Mouse (Mus musculus) liver, embryonic 16.5 days (tissue): ENCODE data around the gene C130026I21Rik. TPM values are rescaled to one million over a fixed set of nuclear protein-coding genes. Genes with fewer than 3 reads are reported as not detected.
"Not testable (repeated sequence)": the region's sequence is repeated elsewhere in the genome, so short reads cannot be mapped to it uniquely, and the experiment has no call there.

Source experiments
- ATAC-seq: fragments of 200-750 bp; cut with Nextera tagmentation; 2 replicates; pipeline ENCODE4 v1.8.0; 2017; ENCODE audit warnings: low read depth, mild to moderate bottlenecking, moderate number of reproducible peaks, moderate library complexity
- H3K27ac ChIP-seq: fragments of 300-500 bp; sonication (generic); 2 replicates; pipeline ENCODE4 v1.5.1; 2014; ENCODE audit warnings: mild to moderate bottlenecking, low read length
- H3K27me3 ChIP-seq: fragments of 300-500 bp; sonication (generic); 2 replicates; pipeline ENCODE4 v1.6.1; 2014; ENCODE audit warnings: low read depth, low read length, mixed read lengths; ENCODE audit not compliant: control insufficient read depth, insufficient read depth
- H3K36me3 ChIP-seq: fragments of 300-500 bp; sonication (generic); 2 replicates; pipeline ENCODE4 v1.6.1; 2014; ENCODE audit warnings: mild to moderate bottlenecking; ENCODE audit not compliant: control insufficient read depth, insufficient read depth
- H3K4me1 ChIP-seq: fragments of 300-500 bp; sonication (generic); 2 replicates; pipeline ENCODE4 v1.6.1; 2014; ENCODE audit warnings: low read depth, low read length, mixed read lengths; ENCODE audit not compliant: control insufficient read depth
- H3K4me2 ChIP-seq: fragments of 300-500 bp; sonication (generic); 2 replicates; pipeline ENCODE4 v1.6.1; 2014; ENCODE audit warnings: low read depth, low read length, mixed read lengths
- H3K4me3 ChIP-seq: fragments of 300-500 bp; sonication (generic); 2 replicates; pipeline ENCODE4 v1.5.1; 2014; ENCODE audit warnings: low read depth, mild to moderate bottlenecking, low read length
- H3K9ac ChIP-seq: fragments of 300-500 bp; sonication (generic); 2 replicates; pipeline ENCODE4 v1.6.1; 2014; ENCODE audit warnings: low read depth, low read length
- H3K9me3 ChIP-seq: fragments of 300-500 bp; sonication (generic); replicated peaks from 2 replicates; pipeline ENCODE4 v1.6.1; 2016; ENCODE audit warnings: low read length; ENCODE audit not compliant: control insufficient read depth
- WGBS: fragments of 180-500 bp; shearing (Covaris S2); extraction: QIAGEN DNeasy Blood & Tissue Kit; methylation state at CpG from one replicate; pipeline ENCODE4 v1.1.7; 2014; ENCODE audit not compliant: insufficient replicate concordance; 5-methylcytosine and 5-hydroxymethylcytosine counted together
- polyA plus RNA-seq: library from polyadenylated mRNA; unstranded; fragments of >200 nt; fragmentation: Nextera tagmentation; extraction: Ambion mirVana; gene quantifications from 2 replicates; pipeline ENCODE4 v1.2.1, GENCODE M21; 2015

Gene C130026I21Rik
- polyA plus RNA-seq, 1 experiment from 2014 or later: 0.27 TPM

DNA sequence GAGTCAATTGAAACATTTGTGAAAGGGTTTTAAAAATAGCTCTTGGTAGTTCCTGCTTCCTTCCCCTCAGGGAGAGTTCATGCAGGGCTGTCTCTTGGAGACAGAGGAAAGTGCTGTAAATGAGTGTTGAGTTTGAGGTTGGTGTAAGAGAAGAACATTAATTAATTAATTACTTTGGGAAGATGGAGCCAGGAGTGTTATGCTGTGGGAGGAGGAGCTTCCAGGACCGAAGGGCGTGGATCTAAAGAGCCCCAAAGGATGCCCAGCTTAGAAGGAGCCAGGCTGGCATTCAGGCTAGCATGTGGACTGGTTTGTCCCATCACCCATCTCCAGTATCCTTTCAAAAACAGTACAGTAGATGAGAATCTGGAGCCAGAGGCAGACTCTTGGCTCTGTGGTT lies 277.1 kb downstream of the C130026I21Rik start:
- ATAC-seq: not testable (repeated sequence)

GRCm38 (mm10) chr1:84992827-84993226 lies 277.5 kb downstream of the C130026I21Rik start:
- not testable (repeated sequence) for H3K9ac ChIP-seq, H3K4me3 ChIP-seq, H3K36me3 ChIP-seq, H3K9me3 ChIP-seq, H3K4me1 ChIP-seq, H3K4me2 ChIP-seq, H3K27me3 ChIP-seq, ATAC-seq, H3K27ac ChIP-seq
- WGBS: no CpG with 5 or more reads among the region's 3 CpGs

More for the DNA sequence above, 277.1 kb downstream of the C130026I21Rik start:
- H3K4me2 ChIP-seq, H3K27ac ChIP-seq, H3K9ac ChIP-seq, H3K9me3 ChIP-seq, H3K27me3 ChIP-seq, H3K4me3 ChIP-seq, H3K4me1 ChIP-seq, H3K36me3 ChIP-seq: not testable (repeated sequence)
- WGBS: no CpG with 5 or more reads among the region's 2 CpGs

DNA sequence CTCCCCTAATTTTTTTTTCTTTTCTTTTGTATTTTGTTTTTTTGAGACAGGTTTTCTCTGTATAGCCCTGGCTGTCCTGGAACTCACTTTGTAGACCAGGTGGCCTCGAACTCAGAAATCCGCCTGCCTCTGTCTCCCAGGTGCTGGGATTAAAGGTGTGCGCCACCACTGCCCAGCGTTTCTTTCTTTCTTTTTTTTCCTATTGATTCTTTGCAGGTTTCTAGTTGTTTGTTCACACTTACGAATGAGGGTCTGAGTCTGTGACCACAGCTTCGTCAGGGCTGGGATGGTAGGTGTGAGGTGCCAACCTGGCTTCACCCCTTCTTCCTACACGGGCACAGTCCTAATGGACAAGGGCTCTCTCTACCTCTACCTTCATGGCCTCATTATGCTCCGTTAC lies 281.3 kb downstream of the C130026I21Rik start:
- not testable (repeated sequence) for H3K27me3 ChIP-seq, ATAC-seq, H3K9ac ChIP-seq, H3K4me2 ChIP-seq, H3K4me1 ChIP-seq, H3K36me3 ChIP-seq, H3K9me3 ChIP-seq, H3K4me3 ChIP-seq, H3K27ac ChIP-seq
- WGBS: 59% methylated on average over 7 of the region's 8 CpGs

GRCm38 (mm10) chr1:84987729-84988128 lies 282.6 kb downstream of the C130026I21Rik start:
- not testable (repeated sequence) for ATAC-seq, H3K27me3 ChIP-seq, H3K9me3 ChIP-seq, H3K36me3 ChIP-seq, H3K4me3 ChIP-seq, H3K4me1 ChIP-seq, H3K4me2 ChIP-seq, H3K9ac ChIP-seq, H3K27ac ChIP-seq
- WGBS: 60% methylated on average over 7 of the region's 8 CpGs

DNA sequence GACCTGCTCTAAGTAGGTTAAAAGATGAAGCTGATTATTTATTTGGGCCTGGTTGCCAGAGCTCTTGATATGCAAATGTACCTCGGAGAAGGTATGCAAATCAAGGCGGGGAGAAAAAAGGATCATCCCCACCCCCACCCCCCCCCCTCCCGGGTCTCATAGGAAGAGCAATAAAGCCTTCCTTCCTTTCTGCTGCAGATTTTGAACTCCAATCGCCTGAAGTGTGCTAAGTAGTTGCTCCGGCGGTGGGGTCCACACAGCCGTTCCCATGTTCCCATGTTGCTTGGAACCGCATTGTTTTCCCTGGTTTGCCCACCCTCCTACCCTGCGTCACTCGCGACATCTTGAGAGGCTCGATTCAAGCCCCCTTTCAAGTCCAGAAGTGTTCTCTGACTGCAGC lies 308.6 kb downstream of the C130026I21Rik start:
- not testable (repeated sequence) for H3K27ac ChIP-seq, H3K4me2 ChIP-seq, ATAC-seq, H3K9me3 ChIP-seq, H3K9ac ChIP-seq, H3K36me3 ChIP-seq, H3K4me1 ChIP-seq, H3K4me3 ChIP-seq, H3K27me3 ChIP-seq
- WGBS: 12% methylated on average over 12 of the region's 12 CpGs

GRCm38 (mm10) chr1:84957713-84958112 lies 312.7 kb downstream of the C130026I21Rik start:
- not testable (repeated sequence) for H3K4me2 ChIP-seq, H3K36me3 ChIP-seq, H3K9ac ChIP-seq, ATAC-seq, H3K9me3 ChIP-seq, H3K27ac ChIP-seq, H3K4me3 ChIP-seq, H3K27me3 ChIP-seq, H3K4me1 ChIP-seq
- 58% methylated on average over 4 of the region's 4 CpGs for WGBS

GRCm38 (mm10) chr1:84956771-84957170 lies 313.6 kb downstream of the C130026I21Rik start:
- not testable (repeated sequence) for H3K4me3 ChIP-seq, H3K4me1 ChIP-seq, H3K27me3 ChIP-seq, ATAC-seq, H3K9me3 ChIP-seq, H3K9ac ChIP-seq, H3K27ac ChIP-seq, H3K4me2 ChIP-seq, H3K36me3 ChIP-seq
- WGBS: 73% methylated on average over 3 of the region's 3 CpGs

DNA sequence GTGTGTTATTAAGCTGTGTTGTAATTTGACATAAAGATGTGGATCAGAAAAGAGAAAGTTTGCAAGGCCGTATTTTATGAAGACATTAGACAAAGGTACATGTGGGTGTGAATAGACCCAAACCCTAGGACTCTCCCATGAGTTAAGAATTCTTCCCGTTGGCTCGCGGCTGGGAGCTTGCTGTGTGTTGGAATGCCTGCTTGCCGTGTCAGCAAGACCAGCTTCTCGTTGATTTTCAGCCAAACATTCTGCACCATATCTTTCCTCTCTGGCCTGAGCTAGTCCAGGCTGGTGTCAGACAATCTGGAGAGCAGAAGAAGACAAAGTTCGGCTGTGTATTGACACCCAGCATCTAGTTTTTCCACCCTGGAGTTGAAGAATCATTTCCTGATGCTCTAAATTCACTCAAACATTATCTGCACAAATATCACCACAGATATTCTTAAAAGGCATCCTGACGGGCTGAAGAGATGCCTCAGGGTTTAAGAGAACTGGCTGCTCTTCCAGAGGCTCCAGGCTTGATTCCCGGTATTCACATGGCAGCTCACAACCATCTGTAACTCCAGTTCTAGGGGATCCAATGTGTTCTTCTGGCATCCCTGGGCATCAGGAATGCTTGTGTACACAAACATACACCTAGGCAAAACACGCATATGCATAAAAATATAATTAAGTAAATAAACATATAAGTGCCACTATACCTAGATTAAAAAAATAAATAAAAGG lies 317.7 kb downstream of the C130026I21Rik start:
- H3K9me3 ChIP-seq: no peaks in the 10 kb centered on the region
- H3K27me3 ChIP-seq: no peaks in the 10 kb centered on the region
- no peak overlapping the region for H3K4me3 ChIP-seq
- no peaks in the 10 kb centered on the region for H3K36me3 ChIP-seq
- no peaks in the 10 kb centered on the region for H3K4me1 ChIP-seq
- H3K9ac ChIP-seq: no peak overlapping the region
- no peak overlapping the region for H3K27ac ChIP-seq
- 63% methylated on average over 10 of the region's 10 CpGs for WGBS
- ATAC-seq: no peak
- no peak overlapping the region for H3K4me2 ChIP-seq

DNA sequence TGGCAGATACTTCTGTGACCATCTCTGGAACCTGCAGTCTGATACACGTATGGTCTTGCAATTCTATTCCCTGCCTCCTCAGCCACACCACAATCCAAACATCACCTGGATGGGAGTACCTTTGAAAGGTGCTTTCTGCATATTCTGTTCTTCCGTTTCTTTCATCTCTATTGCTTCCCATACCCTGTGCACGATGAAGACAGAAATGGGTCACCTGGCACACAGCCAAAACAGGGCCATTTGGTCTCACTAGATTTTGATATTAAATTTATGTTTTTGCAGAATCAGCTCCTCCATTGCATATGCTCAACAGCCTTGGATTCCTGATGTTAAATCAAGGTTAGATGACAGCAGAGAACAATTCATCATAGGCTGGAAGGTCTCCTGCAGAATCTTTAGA lies 318.8 kb downstream of the C130026I21Rik start:
- no peak overlapping the region for H3K4me3 ChIP-seq
- no peak overlapping the region for H3K4me2 ChIP-seq
- ATAC-seq: no peak
- H3K27ac ChIP-seq: no peak overlapping the region
- no peaks in the 10 kb centered on the region for H3K36me3 ChIP-seq
- no peaks in the 10 kb centered on the region for H3K27me3 ChIP-seq
- no peaks in the 10 kb centered on the region for H3K4me1 ChIP-seq
- WGBS: 59% methylated on average over 3 of the region's 3 CpGs
- H3K9me3 ChIP-seq: no peaks in the 10 kb centered on the region
- no peak overlapping the region for H3K9ac ChIP-seq
